Mouse (Mus musculus): Measurements from ENCODE around the gene Etv5. TPM values are rescaled to one million over a fixed set of nuclear protein-coding genes. Genes with fewer than 3 reads are reported as not detected.

The Etv5 gene
- polyA plus RNA-seq, 1 experiment from 2014 or later, result 13.4 TPM

GRCm38 (mm10) chr16:22417931-22418330 lies 21.6 kb downstream of the Etv5 start:
- H3K9ac ChIP-seq (ENCODE audit: low read length), result no peak overlapping the region
- no peak overlapping the region for H3K4me2 ChIP-seq
- no peaks in the 10 kb centered on the region for H3K9me3 ChIP-seq (ENCODE audit: control insufficient read depth, low read length)
- H3K27me3 ChIP-seq (ENCODE audit: control insufficient read depth, insufficient read depth, low read length), result no peaks in the 10 kb centered on the region
- ATAC-seq (ENCODE audit: low FRiP score) (no peak), DNase-seq (ENCODE audit: low spot score, missing footprints) (no peak)
- H3K4me1 ChIP-seq (ENCODE audit: control insufficient read depth, insufficient read depth, low read length), result no peaks in the 10 kb centered on the region
- no peak overlapping the region for H3K4me3 ChIP-seq (ENCODE audit: low read depth, low read length)
- WGBS, result 91% methylated on average over 7 of the region's 7 CpGs
- no peaks in the 10 kb centered on the region for H3K36me3 ChIP-seq (ENCODE audit: control insufficient read depth, insufficient read depth, low read length)
- no peak overlapping the region for H3K27ac ChIP-seq (ENCODE audit: low read depth, low read length)

- H3K9me3 ChIP-seq (ENCODE audit: control insufficient read depth, low read length), result no peaks in the 10 kb centered on the region
- H3K36me3 ChIP-seq (ENCODE audit: control insufficient read depth, insufficient read depth, low read length), result no peaks in the 10 kb centered on the region
- H3K9ac ChIP-seq (ENCODE audit: low read length), result no peak overlapping the region
- H3K4me3 ChIP-seq (ENCODE audit: low read depth, low read length), result no peak overlapping the region
- H3K4me1 ChIP-seq (ENCODE audit: control insufficient read depth, insufficient read depth, low read length), result 0 out of 2 replicates have a peak, but pooled peaks cover 2% of the 10 kb centered on the region
- no peak for ATAC-seq (ENCODE audit: low FRiP score)
- DNase-seq (ENCODE audit: low spot score, missing footprints), result no peak
- H3K27me3 ChIP-seq (ENCODE audit: control insufficient read depth, insufficient read depth, low read length), result no peaks in the 10 kb centered on the region
- no peak overlapping the region for H3K4me2 ChIP-seq
- H3K27ac ChIP-seq (ENCODE audit: low read depth, low read length), result no peak overlapping the region
- 88% methylated on average over 8 of the region's 8 CpGs for WGBS
Measured at GRCm38 (mm10) chr16:22417044-22417443, 22.5 kb downstream of the Etv5 start.

GRCm38 (mm10) chr16:22416140-22416848 lies 23.2 kb downstream of the Etv5 start:
- no peak overlapping the region for H3K4me3 ChIP-seq (ENCODE audit: low read depth, low read length)
- 0 out of 2 replicates have a peak, but pooled peaks cover 2% of the 10 kb centered on the region for H3K4me1 ChIP-seq (ENCODE audit: control insufficient read depth, insufficient read depth, low read length)
- H3K4me2 ChIP-seq, result no peak overlapping the region
- WGBS, result 63% methylated on average over 6 of the region's 6 CpGs
- H3K9me3 ChIP-seq (ENCODE audit: control insufficient read depth, low read length), result no peaks in the 10 kb centered on the region
- H3K9ac ChIP-seq (ENCODE audit: low read length), result no peak overlapping the region
- H3K27me3 ChIP-seq (ENCODE audit: control insufficient read depth, insufficient read depth, low read length), result no peaks in the 10 kb centered on the region
- no peaks in the 10 kb centered on the region for H3K36me3 ChIP-seq (ENCODE audit: control insufficient read depth, insufficient read depth, low read length)
- no peak overlapping the region for H3K27ac ChIP-seq (ENCODE audit: low read depth, low read length)
- DNase-seq (ENCODE audit: low spot score, missing footprints) (no peak), ATAC-seq (ENCODE audit: low FRiP score) (no peak)

GRCm38 (mm10) chr16:22414205-22414754 lies 25.2 kb downstream of the Etv5 start:
- whole genome bisulfite sequencing, result 91% methylated on average over 9 of the region's 9 CpGs
- H3K4me3 ChIP-seq (ENCODE audit: low read depth, low read length), result no peak overlapping the region
- no peak overlapping the region for H3K4me2 ChIP-seq
- H3K27me3 ChIP-seq (ENCODE audit: control insufficient read depth, insufficient read depth, low read length), result no peaks in the 10 kb centered on the region
- no peak overlapping the region for H3K9ac ChIP-seq (ENCODE audit: low read length)
- no peaks in the 10 kb centered on the region for H3K9me3 ChIP-seq (ENCODE audit: control insufficient read depth, low read length)
- H3K4me1 ChIP-seq (ENCODE audit: control insufficient read depth, insufficient read depth, low read length), result 0 out of 2 replicates have a peak, but pooled peaks cover 2% of the 10 kb centered on the region
- no peaks in the 10 kb centered on the region for H3K36me3 ChIP-seq (ENCODE audit: control insufficient read depth, insufficient read depth, low read length)
- no peak for DNase-seq (ENCODE audit: low spot score, missing footprints)
- no peak overlapping the region for H3K27ac ChIP-seq (ENCODE audit: low read depth, low read length)
- no peak for ATAC-seq (ENCODE audit: low FRiP score)

- H3K4me1 ChIP-seq (ENCODE audit: control insufficient read depth, insufficient read depth, low read length), result 0 out of 2 replicates have a peak, but pooled peaks cover 2% of the 10 kb centered on the region
- no peaks in the 10 kb centered on the region for H3K9me3 ChIP-seq (ENCODE audit: control insufficient read depth, low read length)
- no peaks in the 10 kb centered on the region for H3K36me3 ChIP-seq (ENCODE audit: control insufficient read depth, insufficient read depth, low read length)
- no peak overlapping the region for H3K27ac ChIP-seq (ENCODE audit: low read depth, low read length)
- 61% methylated on average over 16 of the region's 16 CpGs for WGBS
- no peak overlapping the region for H3K9ac ChIP-seq (ENCODE audit: low read length)
- DNase-seq (ENCODE audit: low spot score, missing footprints), result no peak
- no peak overlapping the region for H3K4me2 ChIP-seq
- no peaks in the 10 kb centered on the region for H3K27me3 ChIP-seq (ENCODE audit: control insufficient read depth, insufficient read depth, low read length)
- H3K4me3 ChIP-seq (ENCODE audit: low read depth, low read length), result no peak overlapping the region
- ATAC-seq (ENCODE audit: low FRiP score), result no peak
Measured at GRCm38 (mm10) chr16:22412459-22413229, 26.9 kb downstream of the Etv5 start.

- no peak overlapping the region for H3K9ac ChIP-seq (ENCODE audit: low read length)
- H3K27ac ChIP-seq (ENCODE audit: low read depth, low read length), result no peak overlapping the region
- no peak overlapping the region for H3K4me2 ChIP-seq
- H3K27me3 ChIP-seq (ENCODE audit: control insufficient read depth, insufficient read depth, low read length), result no peaks in the 10 kb centered on the region
- H3K9me3 ChIP-seq (ENCODE audit: control insufficient read depth, low read length), result no peaks in the 10 kb centered on the region
- H3K36me3 ChIP-seq (ENCODE audit: control insufficient read depth, insufficient read depth, low read length), result no peaks in the 10 kb centered on the region
- H3K4me1 ChIP-seq (ENCODE audit: control insufficient read depth, insufficient read depth, low read length), result 0 out of 2 replicates have a peak, but pooled peaks cover 2% of the 10 kb centered on the region
- ATAC-seq (ENCODE audit: low FRiP score) (no peak), DNase-seq (ENCODE audit: low spot score, missing footprints) (no peak)
- H3K4me3 ChIP-seq (ENCODE audit: low read depth, low read length), result no peak overlapping the region
- WGBS, result 72% methylated on average over 11 of the region's 11 CpGs
Measured at GRCm38 (mm10) chr16:22411764-22412163, 27.8 kb downstream of the Etv5 start.

GRCm38 (mm10) chr16:22410000-22410399 lies 29.5 kb downstream of the Etv5 start:
- 82% methylated on average over 5 of the region's 5 CpGs for WGBS
- Histone ChIP-seq H3K27ac (ENCODE audit: low read depth, low read length) (no peak overlapping the region), H3K4me1 (ENCODE audit: control insufficient read depth, insufficient read depth, low read length) (0 out of 2 replicates have a peak, but pooled peaks cover 2% of the 10 kb centered on the region), H3K36me3 (ENCODE audit: control insufficient read depth, insufficient read depth, low read length) (no peaks in the 10 kb centered on the region), H3K4me3 (ENCODE audit: low read depth, low read length) (no peak overlapping the region), H3K9ac (ENCODE audit: low read length) (no peak overlapping the region), H3K9me3 (ENCODE audit: control insufficient read depth, low read length) (no peaks in the 10 kb centered on the region), H3K27me3 (ENCODE audit: control insufficient read depth, insufficient read depth, low read length) (no peaks in the 10 kb centered on the region), H3K4me2 (no peak overlapping the region)
- ATAC-seq (ENCODE audit: low FRiP score) (no peak), DNase-seq (ENCODE audit: low spot score, missing footprints) (no peak)

GRCm38 (mm10) chr16:22408642-22409360 lies 30.7 kb downstream of the Etv5 start:
- no peak for DNase-seq (ENCODE audit: low spot score, missing footprints)
- no peak for ATAC-seq (ENCODE audit: low FRiP score)
- H3K4me3 ChIP-seq (ENCODE audit: low read depth, low read length), result no peak overlapping the region
- H3K9ac ChIP-seq (ENCODE audit: low read length), result no peak overlapping the region
- H3K27me3 ChIP-seq (ENCODE audit: control insufficient read depth, insufficient read depth, low read length), result no peaks in the 10 kb centered on the region
- H3K4me2 ChIP-seq, result no peak overlapping the region
- no peaks in the 10 kb centered on the region for H3K9me3 ChIP-seq (ENCODE audit: control insufficient read depth, low read length)
- H3K27ac ChIP-seq (ENCODE audit: low read depth, low read length), result no peak overlapping the region
- WGBS, result 80% methylated on average over 8 of the region's 8 CpGs
- 0 out of 2 replicates have a peak, but pooled peaks cover 2% of the 10 kb centered on the region for H3K4me1 ChIP-seq (ENCODE audit: control insufficient read depth, insufficient read depth, low read length)
- H3K36me3 ChIP-seq (ENCODE audit: control insufficient read depth, insufficient read depth, low read length), result no peaks in the 10 kb centered on the region
